Mouse (Mus musculus) Patski (cell line): ENCODE results near the gene Slc7a6. TPM values are rescaled to one million over a fixed set of nuclear protein-coding genes. Genes with fewer than 3 reads are reported as not detected.
A peak's percentile ranks its signal among the peaks of the same experiment; 100 is the strongest.
"Not testable (repeated sequence)": the region's sequence is repeated elsewhere in the genome, so short reads cannot be mapped to it uniquely, and the experiment has no call there.

ENCODE experiments used
- ATAC-seq: fragments of 100-300 bp; one replicate; pipeline ENCODE4 v1.8.0; 2021
- CTCF ChIA-PET: fragments of 350-600 bp; sonication (Branson Sonifier 250); formaldehyde crosslinking; loops from one replicate; lab custom pipeline; 2022; ENCODE audit warnings: inconsistent platforms; lab: Charles Lee
- POLR2A ChIA-PET: fragments of 350-600 bp; sonication (Branson Sonifier 250); formaldehyde crosslinking; loops from one replicate; lab custom pipeline; 2022; ENCODE audit warnings: antibody characterized with exemption, inconsistent platforms; lab: Charles Lee
- DNase-seq: peaks from one replicate; pipeline ENCODE4 v3.0.0-alpha.2; 2011; ENCODE audit warnings: low read depth, low spot score
- H3K27me3 ChIP-seq: fragments of 371-371 bp; one replicate; pipeline ENCODE4 v1.5.1; 2021
- CTCF ChIP-seq: fragments of 100-300 bp; IDR thresholded peaks from one replicate; pipeline ENCODE4 v1.5.1; 2021
- in situ Hi-C: fragments of 300-500 bp; cut with MboI; formaldehyde crosslinking; loops from 3 replicates; pipeline ENCODE4 v1.11.1; 2018; ENCODE audit warnings: low pct_unique_long_range_greater_than_20kb, mixed read lengths
- polyA plus RNA-seq: library from polyadenylated mRNA; unstranded; gene quantifications from one replicate; pipeline ENCODE4 v1.2.3, GENCODE M21; 2021

Gene Slc7a6
- polyA plus RNA-seq, 1 experiment from 2014 or later, result 129 TPM

DNA sequence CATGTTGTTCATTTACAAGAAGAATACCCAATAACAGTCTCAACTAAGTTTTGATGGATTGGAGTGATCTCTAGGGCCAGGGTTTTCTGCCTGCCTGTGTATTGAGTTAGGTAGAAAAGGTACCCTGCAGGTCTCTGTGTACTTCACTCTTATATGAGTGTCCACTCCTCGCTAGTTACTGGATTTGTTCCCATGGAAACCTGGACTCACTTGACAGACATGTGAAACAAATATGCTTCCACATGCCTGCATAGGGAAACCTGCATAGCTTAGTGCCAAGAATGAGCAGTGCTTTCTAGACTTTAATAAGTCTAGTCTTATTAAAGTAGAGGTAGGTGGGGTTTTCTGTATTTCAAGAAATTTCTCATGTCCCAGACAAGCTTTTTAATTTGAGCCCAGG is 8.2 kb downstream of the Slc7a6 start:
- no peak for TF ChIP-seq CTCF
- POLR2A ChIA-PET, result interaction anchor here (0.6 kb wide), 1 partner anchor 755 kb away, joined by 6 read pairs; no protein-coding TSS in a partner anchor
- in situ Hi-C loops, result no loop called here
- ATAC-seq (no peak), DNase-seq (no peak)
- CTCF ChIA-PET, result interaction anchor here (1.9 kb wide), 1 partner anchor 11 kb away, joined by 8 read pairs; no protein-coding TSS in a partner anchor
- H3K27me3 ChIP-seq, result no peaks in the 10 kb centered on the region

DNA sequence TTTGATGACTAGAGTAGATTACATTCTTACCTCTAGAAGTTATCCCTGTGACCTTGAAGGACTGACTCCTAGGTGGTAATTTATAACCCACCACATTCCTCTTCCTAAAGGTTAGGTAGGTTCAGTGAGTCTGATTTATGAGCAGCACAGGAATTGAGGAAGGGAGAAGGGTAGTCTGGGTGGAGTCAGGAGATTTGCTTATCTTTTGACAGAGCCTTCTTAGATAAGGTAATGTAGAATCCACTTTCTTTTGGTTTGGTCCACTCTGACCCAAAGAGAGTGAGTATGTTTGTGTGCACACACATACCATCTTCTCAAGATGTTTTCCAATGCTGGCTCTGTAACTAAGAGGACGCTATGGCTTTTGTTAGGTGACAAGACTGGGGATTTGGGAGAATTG is 8.9 kb downstream of the Slc7a6 start:
- TF ChIP-seq CTCF, result no peak
- in situ Hi-C loops, result no loop called here
- no peak for ATAC-seq
- CTCF ChIA-PET, result interaction anchor here (1.9 kb wide), 1 partner anchor 12 kb away, joined by 8 read pairs; no protein-coding TSS in a partner anchor
- POLR2A ChIA-PET, result interaction anchor here (0.6 kb wide), 1 partner anchor 542 kb away, joined by 3 read pairs; no protein-coding TSS in a partner anchor
- DNase-seq, result no peak
- no peaks in the 10 kb centered on the region for H3K27me3 ChIP-seq

DNA sequence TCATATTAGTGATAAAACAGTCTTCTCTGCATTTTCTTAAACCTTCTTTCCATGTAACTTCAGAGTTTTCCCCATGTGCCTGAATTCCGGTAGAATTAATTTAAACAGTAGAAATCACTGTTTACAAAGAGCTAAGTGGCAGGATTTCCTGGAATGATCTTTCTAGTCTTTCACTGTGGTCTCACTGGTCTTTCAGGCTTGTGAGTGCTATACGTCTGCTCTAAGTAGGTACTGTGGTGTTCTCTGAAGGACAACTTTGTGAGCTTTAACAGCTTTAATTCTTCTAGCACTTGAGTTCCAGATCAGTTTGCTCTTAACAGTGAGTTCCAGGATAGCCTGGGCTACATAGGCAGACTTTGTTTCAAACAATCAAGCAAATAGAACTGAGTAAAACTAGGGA is 9.8 kb downstream of the Slc7a6 start:
- DNase-seq (no peak), ATAC-seq (no peak)
- CTCF ChIA-PET, result interaction anchor here (1.9 kb wide), 1 partner anchor 13 kb away, joined by 8 read pairs; no protein-coding TSS in a partner anchor
- POLR2A ChIA-PET, result interaction anchor here (0.5 kb wide), 1 partner anchor 14 kb away, joined by 3 read pairs; no protein-coding TSS in a partner anchor
- in situ Hi-C loops, result no loop called here
- H3K27me3 ChIP-seq, result no peaks in the 10 kb centered on the region
- TF ChIP-seq CTCF, result no peak

DNA sequence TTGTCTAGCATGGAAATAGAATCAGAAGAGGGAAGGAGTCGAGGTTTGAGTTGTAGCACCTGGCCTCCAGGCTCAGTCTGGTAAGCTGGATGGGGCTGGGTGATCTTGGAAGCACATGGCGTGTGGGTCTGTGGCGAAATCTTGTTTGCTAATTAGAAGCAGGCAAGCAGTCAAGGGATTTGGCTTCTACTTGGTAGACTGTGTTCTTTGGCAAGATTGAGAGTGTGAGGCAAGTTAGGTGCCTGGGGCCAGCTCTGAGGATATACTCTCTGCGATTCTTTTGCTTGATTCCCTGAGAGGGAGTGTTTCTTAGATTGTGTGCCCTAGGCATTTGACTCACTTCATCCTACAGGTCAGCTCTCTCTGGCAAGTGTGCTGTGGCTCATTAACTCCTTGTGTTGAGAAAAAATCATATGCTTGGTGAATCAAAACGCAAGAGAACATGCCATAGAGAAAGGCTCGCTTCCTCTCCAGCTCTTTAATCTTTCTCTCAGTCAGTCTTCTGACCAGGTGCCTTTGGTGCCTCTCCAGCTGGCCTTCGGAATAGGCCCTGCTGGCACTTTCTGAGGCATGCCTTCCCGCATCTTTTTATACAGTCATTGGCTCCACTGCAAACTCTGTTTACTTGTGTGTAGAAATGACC is 17.1 kb downstream of the Slc7a6 start:
- no peaks in the 10 kb centered on the region for H3K27me3 ChIP-seq
- ATAC-seq, result peak; percentile 97
- CTCF ChIA-PET, result interaction anchor here (1.2 to 2.2 kb wide), 5 partner anchors 8 to 45 kb away, joined by 3 to 8 read pairs (median 5); no protein-coding TSS in a partner anchor
- in situ Hi-C loops, result no loop called here
- POLR2A ChIA-PET, result interaction anchor here (1.0 to 2.3 kb wide), 5 partner anchors 8 to 17 kb away, joined by 4 to 8 read pairs (median 4); partner anchors contain the start of gene Slc7a6
- no peak for TF ChIP-seq CTCF
- peak; percentile 92 for DNase-seq

GRCm38 (mm10) chr8:106186394-106186793 is 17.7 kb downstream of the Slc7a6 start:
- ChIA-PET CTCF (interaction anchor here (1.2 to 2.2 kb wide), 4 partner anchors 8 to 21 kb away, joined by 3 to 8 read pairs (median 6); no protein-coding TSS in a partner anchor), POLR2A (interaction anchor here (1.5 to 1.9 kb wide), 2 partner anchors 11 kb away, joined by 4 to 5 read pairs; no protein-coding TSS in a partner anchor)
- TF ChIP-seq CTCF, result no peak
- H3K27me3 ChIP-seq, result no peaks in the 10 kb centered on the region
- in situ Hi-C loops, result no loop called here
- DNase-seq (no peak), ATAC-seq (no peak)

DNA sequence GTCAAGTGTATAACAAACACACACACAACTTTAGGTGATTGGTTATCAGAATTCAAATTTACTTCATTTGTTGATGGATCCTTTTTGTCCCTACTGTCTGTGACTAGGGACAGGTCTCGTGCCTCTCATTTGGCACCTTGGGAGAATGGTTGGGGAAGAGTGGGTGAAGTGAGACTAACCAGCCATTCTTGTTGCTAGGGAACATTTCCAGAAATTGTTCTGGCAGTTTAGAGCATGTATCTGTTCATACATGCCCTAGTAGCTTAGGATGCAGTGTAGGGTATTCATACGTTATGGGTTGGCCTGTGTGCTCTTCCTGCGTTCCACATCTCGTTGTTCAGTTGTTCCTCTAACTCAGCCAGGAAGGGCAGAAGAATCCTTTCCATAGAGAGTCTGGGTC is 20.5 kb downstream of the Slc7a6 start:
- TF ChIP-seq CTCF, result no peak
- no peaks in the 10 kb centered on the region for H3K27me3 ChIP-seq
- DNase-seq (no peak), ATAC-seq (no peak)
- CTCF ChIA-PET, result no interaction called here
- in situ Hi-C loops, result no loop called here
- POLR2A ChIA-PET, result no interaction called here

DNA sequence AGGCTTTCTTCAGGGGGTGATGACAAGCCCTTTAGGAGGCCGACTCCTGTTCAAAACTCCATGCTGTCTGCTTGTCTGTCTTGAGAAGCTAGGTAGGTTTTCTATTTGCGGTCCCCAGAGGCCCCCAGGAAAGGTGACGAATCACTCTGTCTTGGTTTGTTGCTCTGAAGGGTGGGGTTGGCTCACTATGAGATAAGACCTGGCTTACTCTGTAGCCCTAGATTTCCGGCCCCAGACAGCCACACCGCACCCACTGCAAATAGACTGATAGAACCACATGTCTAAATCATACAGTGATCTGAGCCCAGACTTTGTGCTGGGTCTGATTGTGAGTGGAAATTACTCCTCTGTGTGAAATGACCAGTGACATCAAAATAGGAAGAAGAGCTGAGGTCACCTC is 23.0 kb downstream of the Slc7a6 start:
- no peak for TF ChIP-seq CTCF
- POLR2A ChIA-PET, result no interaction called here
- no peaks in the 10 kb centered on the region for H3K27me3 ChIP-seq
- ATAC-seq (no peak), DNase-seq (no peak)
- in situ Hi-C loops, result no loop called here
- CTCF ChIA-PET, result interaction anchor here (8.0 kb wide), 1 partner anchor 27 kb away, joined by 116 read pairs; no protein-coding TSS in a partner anchor

GRCm38 (mm10) chr8:106193162-106193561 is 24.5 kb downstream of the Slc7a6 start:
- ATAC-seq (peak; percentile 82), DNase-seq (no peak)
- TF ChIP-seq CTCF, result no peak
- H3K27me3 ChIP-seq, result no peaks in the 10 kb centered on the region
- CTCF ChIA-PET, result interaction anchor here (0.9 to 8.0 kb wide), 4 partner anchors 24 to 68 kb away, joined by 3 to 116 read pairs (median 3); partner anchors contain the start of gene Slc7a6
- POLR2A ChIA-PET, result interaction anchor here (0.6 to 2.2 kb wide), 5 partner anchors 21 to 29 kb away, joined by 3 to 13 read pairs (median 4); partner anchors contain the start of gene Slc7a6
- in situ Hi-C loops, result no loop called here

- in situ Hi-C loops, result no loop called here
- CTCF ChIA-PET, result interaction anchor here (1.4 to 8.0 kb wide), 2 partner anchors 8 to 29 kb away, joined by 5 to 116 read pairs; no protein-coding TSS in a partner anchor
- DNase-seq (peak; percentile 56), ATAC-seq (peak; percentile 34)
- POLR2A ChIA-PET, result interaction anchor here (1.3 to 3.1 kb wide), 5 partner anchors 9 to 30 kb away, joined by 3 to 13 read pairs (median 8); partner anchors contain the start of gene Slc7a6
- H3K27me3 ChIP-seq, result no peaks in the 10 kb centered on the region
- TF ChIP-seq CTCF, result no peak
Measured at GRCm38 (mm10) chr8:106194062-106194461, 25.4 kb downstream of the Slc7a6 start.

DNA sequence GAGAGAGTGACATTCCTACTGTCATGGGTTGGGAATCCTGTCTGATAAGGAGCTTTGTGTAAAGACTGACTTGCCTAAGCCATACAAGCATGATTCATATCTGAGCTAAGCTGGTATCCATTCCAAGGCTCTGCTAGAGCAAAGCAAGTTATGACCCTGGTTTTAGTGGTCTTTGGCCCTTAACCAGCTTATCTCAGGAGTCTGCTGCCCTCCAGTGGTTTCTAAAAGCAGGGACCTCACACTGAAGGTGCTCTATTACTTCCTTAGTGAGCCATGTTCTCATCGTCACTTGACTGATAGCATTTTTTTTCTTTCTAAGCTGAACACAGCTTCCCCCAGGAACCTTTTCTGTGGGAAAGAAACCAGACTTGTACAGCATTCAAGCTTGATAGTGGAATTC is 30.1 kb downstream of the Slc7a6 start:
- POLR2A ChIA-PET, result interaction anchor here (1.0 to 1.3 kb wide), 2 partner anchors 30 to 35 kb away, joined by 3 to 8 read pairs; partner anchors contain the start of gene Slc7a6

DNA sequence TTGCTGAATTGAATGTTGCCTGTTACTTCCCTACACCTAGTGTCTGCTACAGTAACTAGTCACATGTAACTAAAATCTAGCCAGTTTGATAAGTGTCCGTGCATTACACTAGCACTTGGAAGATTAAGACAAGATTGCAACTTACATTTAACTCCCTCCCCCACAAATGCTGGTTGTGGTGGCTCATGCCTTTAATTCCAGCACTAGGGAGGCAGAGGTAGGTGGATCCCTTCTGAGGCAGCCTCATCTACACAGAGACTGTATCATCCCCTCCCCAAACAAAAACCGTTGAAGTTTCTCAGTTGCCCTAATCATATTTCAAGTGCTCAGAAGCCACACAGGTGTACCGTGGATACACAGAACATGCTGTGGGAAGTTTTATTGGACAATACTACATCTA is 30.9 kb downstream of the Slc7a6 start:
- DNase-seq, H3K27me3 ChIP-seq, ATAC-seq: not testable (repeated sequence)
- ChIA-PET CTCF (interaction anchor here (1.1 to 2.3 kb wide), 2 partner anchors 19 to 57 kb away, joined by 5 to 7 read pairs; no protein-coding TSS in a partner anchor), POLR2A (interaction anchor here (1.0 kb wide), 1 partner anchor 31 kb away, joined by 3 read pairs; the partner anchor contains the start of gene Slc7a6)
- in situ Hi-C loops, result loop anchor here (5.0 kb wide), 1 partner anchor 42 kb away; no protein-coding TSS in a partner anchor

More for the DNA sequence above, 30.1 kb downstream of the Slc7a6 start:
- no peaks in the 10 kb centered on the region for H3K27me3 ChIP-seq
- CTCF ChIA-PET, result interaction anchor here (0.7 to 8.0 kb wide), 13 partner anchors 10 to 60 kb away, joined by 3 to 116 read pairs (median 5); partner anchors contain the start of genes Prmt7, Slc7a6 and Slc7a6os
- in situ Hi-C loops, result loop anchor here (5.0 kb wide), 1 partner anchor 41 kb away; no protein-coding TSS in a partner anchor
- DNase-seq, result peak; percentile 74
- ATAC-seq, result peak; percentile 64
- peak; percentile 89 for TF ChIP-seq CTCF
